Mouse (Mus musculus): Measurements from ENCODE around the gene Krt83.
"Not testable (repeated sequence)": the region's sequence is repeated elsewhere in the genome, so short reads cannot be mapped to it uniquely, and the experiment has no call there.

Krt83 gene

GRCm38 (mm10) chr15:101491431-101491830 lies at the start of gene Krt83:
Krt83 (minus strand) TSS chr15:101491512.
- no peak for DNase-seq

GRCm38 (mm10) chr15:101538580-101538900 lies 47.2 kb upstream of the Krt83 start:
- no peak for DNase-seq

- DNase-seq = no peak
These were observed 46.7 kb upstream of the Krt83 start for GRCm38 (mm10) chr15:101537864-101538579.

GRCm38 (mm10) chr15:101536054-101536850 lies 44.9 kb upstream of the Krt83 start:
- no peak for DNase-seq

GRCm38 (mm10) chr15:101532720-101533119 lies 41.4 kb upstream of the Krt83 start, which contains the start of gene Krt84:
Krt84 (minus strand) TSS chr15:101532820.
- DNase-seq = no peak

GRCm38 (mm10) chr15:101522556-101523232 lies 31.4 kb upstream of the Krt83 start:
- DNase-seq = peak; percentile 32 to 70

- peak; percentile 82 to 90 for DNase-seq
These were observed 28.5 kb upstream of the Krt83 start for GRCm38 (mm10) chr15:101519792-101520191.

GRCm38 (mm10) chr15:101517161-101517560 lies 25.8 kb upstream of the Krt83 start, which contains the start of gene Gm49425:
Gm49425 (minus strand) TSS chr15:101517261.
- not testable (repeated sequence) for DNase-seq

GRCm38 (mm10) chr15:101508247-101508646 lies 16.9 kb upstream of the Krt83 start:
- peak; percentile 4 to 46 for DNase-seq

- DNase-seq = peak; percentile 27 to 55
These were observed 15.8 kb upstream of the Krt83 start for GRCm38 (mm10) chr15:101506896-101507758.

- peak; percentile 36 to 54 for DNase-seq
These were observed 5.9 kb upstream of the Krt83 start for GRCm38 (mm10) chr15:101497181-101497580.

- no peak for DNase-seq
These were observed 4.0 kb upstream of the Krt83 start for GRCm38 (mm10) chr15:101495266-101495665.

- DNase-seq = no peak
These were observed 2.9 kb upstream of the Krt83 start for GRCm38 (mm10) chr15:101494203-101494602.

- no peak for DNase-seq
These were observed 2.4 kb upstream of the Krt83 start for GRCm38 (mm10) chr15:101493713-101494112.

GRCm38 (mm10) chr15:101492718-101493117 lies 1.4 kb upstream of the Krt83 start:
- DNase-seq = no peak

GRCm38 (mm10) chr15:101485911-101486635 lies 5.2 kb downstream of the Krt83 start:
- no peak for DNase-seq

- DNase-seq = no peak
These were observed 6.4 kb downstream of the Krt83 start for GRCm38 (mm10) chr15:101484939-101485338.

GRCm38 (mm10) chr15:101483646-101484045 lies 7.7 kb downstream of the Krt83 start:
- no peak for DNase-seq

GRCm38 (mm10) chr15:101482056-101482455 lies 9.3 kb downstream of the Krt83 start:
- no peak for DNase-seq

GRCm38 (mm10) chr15:101479666-101480060 lies 11.6 kb downstream of the Krt83 start:
- no peak for DNase-seq

- DNase-seq = peak; percentile 44 to 55
These were observed 12.2 kb downstream of the Krt83 start for GRCm38 (mm10) chr15:101479007-101479665.
